Mouse (Mus musculus) c-Kit-positive CD71-positive TER-119-negative erythroid progenitor cells, embryonic 14.5 days (primary cell): ENCODE data around the gene Ttn.

Experiments
- DNase-seq: peaks from one replicate; pipeline ENCODE4 v3.0.0-alpha.2; 2013; ENCODE audit warnings: low read depth

The Ttn gene

GRCm38 (mm10) chr2:76820472-76820871, 161.9 kb downstream of the Ttn start:
- no peak for DNase-seq

- no peak for DNase-seq
These were observed 164.6 kb downstream of the Ttn start for GRCm38 (mm10) chr2:76817796-76818195.

- no peak for DNase-seq
These were observed 168.1 kb downstream of the Ttn start for GRCm38 (mm10) chr2:76814048-76814817.

DNA sequence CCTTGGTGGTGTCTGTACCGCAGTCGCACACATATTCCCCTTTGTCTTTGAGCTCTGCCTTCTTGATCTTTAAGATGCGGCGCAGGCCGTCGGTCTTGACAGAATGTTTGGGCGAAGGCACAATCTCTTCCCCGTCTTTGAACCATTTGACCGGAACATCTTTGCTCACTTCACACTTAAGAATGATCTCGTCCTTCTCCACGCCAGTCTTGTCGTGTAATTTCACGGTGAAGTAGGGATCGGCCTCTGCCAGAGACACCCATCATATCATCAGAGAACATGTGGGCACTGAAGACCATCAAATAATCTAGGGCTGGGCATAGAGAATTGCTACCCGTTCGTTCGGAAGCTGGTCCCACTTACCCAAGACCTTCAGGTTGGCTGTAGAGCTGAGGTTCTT, 171.2 kb downstream of the Ttn start:
- DNase-seq, result no peak

DNA sequence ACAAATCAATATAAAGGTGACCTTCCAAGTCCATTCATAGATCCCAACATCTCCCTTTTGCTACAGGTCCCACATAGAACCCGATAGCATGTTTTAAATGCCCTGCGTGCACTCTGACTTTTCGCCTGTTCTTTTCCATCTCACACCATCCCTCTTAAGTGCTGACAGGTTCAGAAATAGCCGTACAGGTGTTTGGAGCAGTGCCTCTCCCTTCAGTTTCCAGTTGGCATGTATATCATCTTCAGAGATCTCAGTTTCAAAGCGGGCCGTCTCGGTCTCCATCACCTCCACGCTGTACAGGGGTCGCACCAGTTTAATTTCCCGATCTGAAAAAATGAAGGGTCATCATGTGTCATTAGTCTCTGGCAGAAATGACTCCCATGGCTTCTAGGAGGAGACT, 174.0 kb downstream of the Ttn start:
- DNase-seq, result no peak

GRCm38 (mm10) chr2:76807284-76807683, 175.1 kb downstream of the Ttn start:
- DNase-seq, result no peak

- no peak for DNase-seq
These were observed 175.5 kb downstream of the Ttn start for GRCm38 (mm10) chr2:76806861-76807260.

GRCm38 (mm10) chr2:76806376-76806775, 176.0 kb downstream of the Ttn start:
- DNase-seq, result no peak

- DNase-seq, result no peak
These were observed 177.0 kb downstream of the Ttn start for GRCm38 (mm10) chr2:76805191-76805892.

DNA sequence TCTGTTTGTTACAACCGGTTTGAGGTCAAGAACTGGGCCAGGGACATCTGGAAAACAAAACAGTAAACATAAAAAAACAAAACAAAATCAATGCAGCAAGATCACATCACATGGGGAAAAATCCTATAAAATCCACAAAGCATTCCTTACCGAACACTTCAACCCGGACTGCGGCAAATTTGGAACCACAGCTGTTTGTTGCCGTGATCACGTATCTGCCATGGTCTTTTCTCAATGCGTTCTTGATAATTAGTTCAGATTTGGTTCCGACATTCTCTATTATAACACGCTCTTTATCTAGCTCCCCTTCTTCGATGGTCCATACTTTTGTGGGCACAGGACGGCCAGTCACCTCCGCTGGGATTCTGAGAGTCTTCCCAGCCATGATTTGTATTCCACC, 198.2 kb downstream of the Ttn start:
- DNase-seq, result no peak

- DNase-seq, result no peak
These were observed 201.6 kb downstream of the Ttn start for GRCm38 (mm10) chr2:76780792-76781191.

- DNase-seq, result no peak
These were observed 212.5 kb downstream of the Ttn start for GRCm38 (mm10) chr2:76769831-76770230.

DNA sequence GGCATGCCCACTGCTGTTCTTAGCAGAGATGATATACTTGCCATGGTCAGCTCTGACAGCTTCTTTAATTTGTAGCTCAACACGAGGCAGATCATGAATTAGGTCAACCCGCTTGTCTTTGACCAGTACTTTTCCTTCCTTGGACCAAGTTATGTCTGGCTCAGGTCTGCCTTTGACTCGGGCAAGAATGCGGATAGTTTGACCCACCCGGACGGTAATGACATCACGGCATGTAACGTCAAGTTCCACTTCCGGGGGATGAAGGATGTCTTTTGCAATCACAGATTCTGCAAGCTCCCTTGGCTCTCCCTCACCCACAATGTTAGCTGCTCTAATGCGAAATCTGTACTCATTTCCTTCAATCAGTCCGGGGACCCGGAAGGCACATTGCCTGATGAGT, 215.1 kb downstream of the Ttn start:
- no peak for DNase-seq

DNA sequence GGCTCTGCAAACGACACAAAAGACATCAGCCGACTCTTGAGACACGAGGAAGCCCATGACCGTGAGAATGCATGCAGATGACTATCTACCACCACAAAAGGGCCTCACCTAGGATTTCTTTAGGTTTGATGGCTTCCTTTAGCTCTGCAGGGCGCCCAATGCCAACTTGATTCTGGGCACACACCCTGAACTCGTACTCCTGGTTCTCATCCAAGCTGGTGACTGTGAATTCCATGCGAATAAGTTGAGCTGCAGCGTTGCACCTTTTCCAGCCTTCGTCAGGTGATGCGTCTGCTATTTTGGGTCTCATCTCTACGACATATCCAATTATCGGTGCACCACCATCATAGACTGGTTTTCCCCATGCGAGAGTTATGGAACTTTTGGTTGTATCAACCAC, 217.8 kb downstream of the Ttn start:
- DNase-seq, result no peak

DNA sequence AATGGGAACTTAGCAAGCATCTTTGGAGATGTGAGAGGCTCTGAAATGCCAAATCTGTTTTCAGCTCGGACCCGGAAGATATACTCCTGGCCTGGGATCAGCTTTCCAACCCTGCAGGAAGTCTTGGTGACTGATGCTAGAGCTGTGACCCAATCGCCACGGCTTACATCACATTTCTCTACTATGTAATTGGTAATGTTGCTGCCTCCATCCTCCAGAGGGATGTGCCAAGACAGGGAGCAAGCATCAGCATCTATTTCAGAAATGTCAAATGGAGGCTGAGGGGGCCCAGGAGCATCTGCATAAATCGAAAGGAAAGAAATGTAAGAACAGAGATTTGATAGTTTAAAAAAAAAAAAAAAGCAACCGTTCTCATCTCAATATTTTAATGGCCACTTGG, 220.2 kb downstream of the Ttn start:
- DNase-seq, result no peak

DNA sequence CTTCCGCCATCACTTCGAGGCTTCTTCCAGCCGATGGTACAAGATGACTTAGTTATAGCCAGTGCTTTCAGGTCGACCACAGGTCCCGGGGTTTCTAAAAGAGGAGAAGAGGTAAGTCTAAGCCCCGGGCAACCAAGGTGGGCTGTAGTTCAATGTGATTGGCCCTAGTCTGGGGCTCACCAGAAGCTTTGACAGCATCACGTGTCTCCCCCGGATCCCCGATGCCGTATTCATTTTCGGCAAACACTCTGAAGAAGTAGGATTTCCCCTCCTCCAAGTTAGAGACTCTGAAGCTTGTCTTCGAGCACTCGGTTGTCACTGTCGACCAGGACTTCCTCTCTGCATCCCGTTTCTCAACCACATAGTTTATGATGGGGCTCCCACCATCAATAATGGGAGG, 225.9 kb downstream of the Ttn start:
- no peak for DNase-seq

GRCm38 (mm10) chr2:76751993-76752392, 230.4 kb downstream of the Ttn start:
- no peak for DNase-seq

GRCm38 (mm10) chr2:76749341-76750110, 232.8 kb downstream of the Ttn start:
- no peak for DNase-seq

DNA sequence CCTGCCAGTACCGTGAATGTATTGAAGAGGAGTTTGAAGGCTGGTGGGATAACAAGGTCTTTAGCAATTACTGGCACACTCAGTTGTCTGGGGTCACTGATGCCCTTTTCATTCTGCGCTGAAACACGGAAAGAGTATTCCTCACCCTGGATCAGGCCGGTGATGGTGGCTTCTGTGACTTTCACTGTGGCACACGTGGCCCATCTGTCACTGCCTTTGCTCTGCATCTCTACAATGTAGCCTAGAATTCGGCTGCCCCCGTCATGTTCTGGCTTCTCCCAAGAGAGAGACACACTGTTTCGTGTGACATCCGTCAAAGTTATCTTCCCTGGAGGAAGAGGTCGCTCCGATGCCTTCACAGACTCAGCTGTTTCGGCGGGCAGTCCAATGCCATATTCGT, 233.7 kb downstream of the Ttn start:
- no peak for DNase-seq

GRCm38 (mm10) chr2:76719650-76720049, 262.7 kb downstream of the Ttn start:
- DNase-seq, result no peak

DNA sequence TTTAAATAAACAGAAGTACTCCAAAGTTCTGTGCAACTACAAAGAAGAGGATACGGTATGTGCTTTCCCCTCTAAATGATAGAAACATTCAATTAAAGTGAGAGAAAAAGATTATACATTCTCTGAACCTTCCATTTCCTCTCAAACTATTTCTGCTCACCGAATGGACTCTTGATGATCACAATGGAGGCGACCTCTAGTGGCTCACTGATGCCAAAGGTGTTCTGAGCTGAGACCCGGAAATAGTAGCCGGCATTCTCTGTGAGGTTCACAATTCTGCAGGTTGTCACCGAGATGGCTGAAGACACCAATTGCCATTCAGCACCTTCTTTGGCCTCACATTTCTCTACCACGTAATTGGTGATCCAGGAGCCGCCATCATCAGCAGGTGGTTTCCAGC, 267.4 kb downstream of the Ttn start:
- no peak for DNase-seq

GRCm38 (mm10) chr2:76708512-76708911, 273.8 kb downstream of the Ttn start:
- DNase-seq, result no peak

- no peak for DNase-seq
These were observed 276.7 kb downstream of the Ttn start for GRCm38 (mm10) chr2:76705655-76706054.
